Mouse (Mus musculus): ENCODE results near the gene S100a1. TPM values are rescaled to one million over a fixed set of nuclear protein-coding genes. Genes with fewer than 3 reads are reported as not detected.
A peak's percentile ranks its signal among the peaks of the same experiment; 100 is the strongest.

S100a1 gene
- polyA plus RNA-seq, 1 experiment = 228 TPM

- TF ChIP-seq CTCF (IDR thresholded peaks at IDR 0.05; ENCODE audit: low read depth, low read length) (no peak), POLR2A (IDR thresholded peaks at IDR 0.05; ENCODE audit: borderline replicate concordance, low read depth, low read length) (no peak)
- no peak overlapping the region for H3K4me3 ChIP-seq (ENCODE audit: insufficient read depth, low read length)
- no peak overlapping the region for H3K27ac ChIP-seq (ENCODE audit: insufficient read depth, low read depth, low read length)
- H3K4me1 ChIP-seq (ENCODE audit: control insufficient read depth, insufficient read depth, low read length) = peaks cover 7% of the 10 kb centered on the region
Observed at GRCm38 (mm10) chr3:90472213-90472612, 42.0 kb downstream of the S100a1 start.

GRCm38 (mm10) chr3:90467618-90468300 is 46.4 kb downstream of the S100a1 start:
- Histone ChIP-seq H3K27ac (ENCODE audit: insufficient read depth, low read depth, low read length) (no peak overlapping the region), H3K4me3 (ENCODE audit: insufficient read depth, low read length) (no peak overlapping the region), H3K4me1 (ENCODE audit: control insufficient read depth, insufficient read depth, low read length) (peaks cover 3% of the 10 kb centered on the region)
- no peak for TF ChIP-seq CTCF (IDR thresholded peaks at IDR 0.05; ENCODE audit: low read depth, low read length)
- no peak for TF ChIP-seq POLR2A (IDR thresholded peaks at IDR 0.05; ENCODE audit: borderline replicate concordance, low read depth, low read length)

- Histone ChIP-seq H3K27ac (ENCODE audit: insufficient read depth, low read depth, low read length) (no peak overlapping the region), H3K4me1 (ENCODE audit: control insufficient read depth, insufficient read depth, low read length) (no peaks in the 10 kb centered on the region), H3K4me3 (ENCODE audit: insufficient read depth, low read length) (peak overlapping the region; percentile 34)
- no peak for TF ChIP-seq POLR2A (IDR thresholded peaks at IDR 0.05; ENCODE audit: borderline replicate concordance, low read depth, low read length)
- 0 out of 2 replicates have a peak, but pooled peaks have one; percentile 27 for TF ChIP-seq CTCF (IDR thresholded peaks at IDR 0.05; ENCODE audit: low read depth, low read length)
Observed at GRCm38 (mm10) chr3:90466311-90466766, 47.9 kb downstream of the S100a1 start.

GRCm38 (mm10) chr3:90465686-90466310 is 48.4 kb downstream of the S100a1 start, which contains the start of gene Npr1:
Gene Npr1, minus strand, starts transcription at chr3:90465866.
- Histone ChIP-seq H3K4me1 (ENCODE audit: control insufficient read depth, insufficient read depth, low read length) (no peaks in the 10 kb centered on the region), H3K4me3 (ENCODE audit: insufficient read depth, low read length) (peak within 1 kb of the TSS; percentile 57), H3K27ac (ENCODE audit: insufficient read depth, low read depth, low read length) (no peak within 1 kb of the TSS)
- TF ChIP-seq POLR2A (IDR thresholded peaks at IDR 0.05; ENCODE audit: borderline replicate concordance, low read depth, low read length) (no peak), CTCF (IDR thresholded peaks at IDR 0.05; ENCODE audit: low read depth, low read length) (no peak)

GRCm38 (mm10) chr3:90465081-90465685 is 49.0 kb downstream of the S100a1 start:
- peaks cover 5% of the 10 kb centered on the region for H3K4me1 ChIP-seq (ENCODE audit: control insufficient read depth, insufficient read depth, low read length)
- TF ChIP-seq POLR2A (IDR thresholded peaks at IDR 0.05; ENCODE audit: borderline replicate concordance, low read depth, low read length) = no peak
- TF ChIP-seq CTCF (IDR thresholded peaks at IDR 0.05; ENCODE audit: low read depth, low read length) = no peak
- H3K27ac ChIP-seq (ENCODE audit: insufficient read depth, low read depth, low read length) = no peak overlapping the region
- H3K4me3 ChIP-seq (ENCODE audit: insufficient read depth, low read length) = peak overlapping the region; percentile 57

GRCm38 (mm10) chr3:90464552-90465080 is 49.6 kb downstream of the S100a1 start:
- peaks cover 10% of the 10 kb centered on the region for H3K4me1 ChIP-seq (ENCODE audit: control insufficient read depth, insufficient read depth, low read length)
- H3K4me3 ChIP-seq (ENCODE audit: insufficient read depth, low read length) = peak overlapping the region; percentile 57
- H3K27ac ChIP-seq (ENCODE audit: insufficient read depth, low read depth, low read length) = no peak overlapping the region
- TF ChIP-seq POLR2A (IDR thresholded peaks at IDR 0.05; ENCODE audit: borderline replicate concordance, low read depth, low read length) (no peak), CTCF (IDR thresholded peaks at IDR 0.05; ENCODE audit: low read depth, low read length) (no peak)

GRCm38 (mm10) chr3:90462579-90462978 is 51.6 kb downstream of the S100a1 start:
- no peak for TF ChIP-seq CTCF (IDR thresholded peaks at IDR 0.05; ENCODE audit: low read depth, low read length)
- no peak for TF ChIP-seq POLR2A (IDR thresholded peaks at IDR 0.05; ENCODE audit: borderline replicate concordance, low read depth, low read length)
- H3K4me3 ChIP-seq (ENCODE audit: insufficient read depth, low read length) = no peak overlapping the region
- peaks cover 19% of the 10 kb centered on the region for H3K4me1 ChIP-seq (ENCODE audit: control insufficient read depth, insufficient read depth, low read length)
- no peak overlapping the region for H3K27ac ChIP-seq (ENCODE audit: insufficient read depth, low read depth, low read length)

GRCm38 (mm10) chr3:90461935-90462334 is 52.3 kb downstream of the S100a1 start:
- no peak for TF ChIP-seq POLR2A (IDR thresholded peaks at IDR 0.05; ENCODE audit: borderline replicate concordance, low read depth, low read length)
- no peak overlapping the region for H3K4me3 ChIP-seq (ENCODE audit: insufficient read depth, low read length)
- peaks cover 19% of the 10 kb centered on the region for H3K4me1 ChIP-seq (ENCODE audit: control insufficient read depth, insufficient read depth, low read length)
- H3K27ac ChIP-seq (ENCODE audit: insufficient read depth, low read depth, low read length) = no peak overlapping the region

Other genes with a start within 250 kb of the S100a1 start
- 47.7 and 52.9 TPM in 2 replicates for gene Dennd4b, start 249.2 kb downstream of the S100a1 start, polyA plus RNA-seq (2012; ENCODE audit: insufficient read depth, insufficient read length, missing spikeins)
- gene Gatad2b, start 221.2 kb downstream of the S100a1 start, polyA plus RNA-seq (2012; ENCODE audit: insufficient read depth, insufficient read length, missing spikeins) = 45.6 and 48.2 TPM in 2 replicates
- 0.72 and 0.83 TPM in 2 replicates for gene Slc27a3, start 124.5 kb downstream of the S100a1 start, polyA plus RNA-seq (2012; ENCODE audit: insufficient read depth, insufficient read length, missing spikeins)
- gene Ints3, start 80.8 kb downstream of the S100a1 start, polyA plus RNA-seq (2012; ENCODE audit: insufficient read depth, insufficient read length, missing spikeins) = 18.9 and 20.4 TPM in 2 replicates
- 0.17 and 0.89 TPM in 2 replicates for gene Npr1, start 48.5 kb downstream of the S100a1 start, polyA plus RNA-seq (2012; ENCODE audit: insufficient read depth, insufficient read length, missing spikeins)
- 29.3 and 29.8 TPM in 2 replicates for gene Ilf2, start 38.3 kb downstream of the S100a1 start, polyA plus RNA-seq (2012; ENCODE audit: insufficient read depth, insufficient read length, missing spikeins)
- gene Snapin, start 23.4 kb downstream of the S100a1 start, polyA plus RNA-seq (2012; ENCODE audit: insufficient read depth, insufficient read length, missing spikeins) = 96.6 and 101 TPM in 2 replicates
- gene Chtop, start 4.9 kb downstream of the S100a1 start, polyA plus RNA-seq (2012; ENCODE audit: insufficient read depth, insufficient read length, missing spikeins) = 56.9 and 59.9 TPM in 2 replicates
- 120 and 139 TPM in 2 replicates for gene S100a13, start within 50 bp of the S100a1 start, polyA plus RNA-seq (2012; ENCODE audit: insufficient read depth, insufficient read length, missing spikeins)
- 0.40 TPM in 1 of 2 replicates, not detected in the other for gene S100a14, start 12.5 kb upstream of the S100a1 start, polyA plus RNA-seq (2012; ENCODE audit: insufficient read depth, insufficient read length, missing spikeins)
- gene S100a16, start 22.9 kb upstream of the S100a1 start, polyA plus RNA-seq (2012; ENCODE audit: insufficient read depth, insufficient read length, missing spikeins) = 0.50 TPM in 1 of 2 replicates, not detected in the other
- not detected in 2 replicates for gene S100a3, start 46.2 kb upstream of the S100a1 start, polyA plus RNA-seq (2012; ENCODE audit: insufficient read depth, insufficient read length, missing spikeins)
- not detected in 2 replicates for gene S100a2, start 75.9 kb upstream of the S100a1 start, polyA plus RNA-seq (2012; ENCODE audit: insufficient read depth, insufficient read length, missing spikeins)
- not detected in 2 replicates for gene Gm42674, start 87.5 kb upstream of the S100a1 start, polyA plus RNA-seq (2012; ENCODE audit: insufficient read depth, insufficient read length, missing spikeins)
- 2,861 and 3,059 TPM in 2 replicates for gene S100a4, start 89.4 kb upstream of the S100a1 start, polyA plus RNA-seq (2012; ENCODE audit: insufficient read depth, insufficient read length, missing spikeins)
- not detected in 2 replicates for gene S100a5, start 94.1 kb upstream of the S100a1 start, polyA plus RNA-seq (2012; ENCODE audit: insufficient read depth, insufficient read length, missing spikeins)
- 1,285 and 1,346 TPM in 2 replicates for gene S100a6, start 98.5 kb upstream of the S100a1 start, polyA plus RNA-seq (2012; ENCODE audit: insufficient read depth, insufficient read length, missing spikeins)
- 0.63 TPM in 1 of 2 replicates, not detected in the other for gene S100a7a, start 139.6 kb upstream of the S100a1 start, polyA plus RNA-seq (2012; ENCODE audit: insufficient read depth, insufficient read length, missing spikeins)
- 16.7 and 16.9 TPM in 2 replicates for gene S100a8, start 154.6 kb upstream of the S100a1 start, polyA plus RNA-seq (2012; ENCODE audit: insufficient read depth, insufficient read length, missing spikeins)
- gene S100a9, start 181.3 kb upstream of the S100a1 start, polyA plus RNA-seq (2012; ENCODE audit: insufficient read depth, insufficient read length, missing spikeins) = 23.9 and 24.5 TPM in 2 replicates
- gene Pglyrp4, start 212.5 kb upstream of the S100a1 start, polyA plus RNA-seq (2012; ENCODE audit: insufficient read depth, insufficient read length, missing spikeins) = not detected in 2 replicates